Mouse (Mus musculus): ENCODE results near the gene Zfp13. TPM values are rescaled to one million over a fixed set of nuclear protein-coding genes. Genes with fewer than 3 reads are reported as not detected.

Gene Zfp13
- polyA plus RNA-seq, 1 experiment from 2014 or later, result 29.4 TPM

- ATAC-seq, result no peak
- peaks cover 7% of the 10 kb centered on the region; the same call in 1 of the 2 replicates for H3K4me1 ChIP-seq (ENCODE audit: control insufficient read depth, insufficient read depth, low read length)
These were observed 56.5 kb downstream of the Zfp13 start for GRCm38 (mm10) chr17:23542835-23543234.

GRCm38 (mm10) chr17:23542004-23542720, 57.1 kb downstream of the Zfp13 start:
- H3K9ac ChIP-seq (ENCODE audit: low read depth, low read length), result no peak overlapping the region
- WGBS, result 17% methylated on average over 12 of the region's 12 CpGs

More at GRCm38 (mm10) chr17:23542835-23543234, 56.5 kb downstream of the Zfp13 start:
- Histone ChIP-seq H3K27ac (ENCODE audit: low read length) (no peak overlapping the region), H3K4me2 (ENCODE audit: low read length) (no peak overlapping the region), H3K36me3 (ENCODE audit: control insufficient read depth, insufficient read depth, low read length) (no peaks in the 10 kb centered on the region), H3K4me3 (ENCODE audit: low read depth, low read length) (no peak overlapping the region), H3K9me3 (replicated peaks; ENCODE audit: control insufficient read depth, low read length, poor library complexity, severe bottlenecking) (no peaks in the 10 kb centered on the region), H3K27me3 (ENCODE audit: control insufficient read depth, insufficient read depth, low read depth, low read length) (peaks cover 32% of the 10 kb centered on the region), H3K9ac (ENCODE audit: low read depth, low read length) (no peak overlapping the region)
- 50% methylated on average over 4 of the region's 4 CpGs for WGBS

GRCm38 (mm10) chr17:23540605-23541475, 58.4 kb downstream of the Zfp13 start:
- H3K4me1 ChIP-seq (ENCODE audit: control insufficient read depth, insufficient read depth, low read length), result peaks cover 8% of the 10 kb centered on the region; the same call in 1 of the 2 replicates
- H3K27ac ChIP-seq (ENCODE audit: low read length), result no peak overlapping the region
- WGBS, result 11% methylated on average over 31 of the region's 31 CpGs
- 0 out of 2 replicates have a peak overlapping the region, but pooled peaks have one; percentile 2 for H3K4me3 ChIP-seq (ENCODE audit: low read depth, low read length)
- H3K36me3 ChIP-seq (ENCODE audit: control insufficient read depth, insufficient read depth, low read length), result no peaks in the 10 kb centered on the region
- ATAC-seq, result no peak
- no peak overlapping the region for H3K9ac ChIP-seq (ENCODE audit: low read depth, low read length)
- H3K27me3 ChIP-seq (ENCODE audit: control insufficient read depth, insufficient read depth, low read depth, low read length), result peaks cover 42% of the 10 kb centered on the region
- H3K4me2 ChIP-seq (ENCODE audit: low read length), result peak overlapping the region; percentile 5; the same call in 1 of the 2 replicates
- H3K9me3 ChIP-seq (replicated peaks; ENCODE audit: control insufficient read depth, low read length, poor library complexity, severe bottlenecking), result no peaks in the 10 kb centered on the region

More at GRCm38 (mm10) chr17:23542004-23542720, 57.1 kb downstream of the Zfp13 start:
- H3K4me3 ChIP-seq (ENCODE audit: low read depth, low read length), result 0 out of 2 replicates have a peak overlapping the region, but pooled peaks have one; percentile 20
- no peaks in the 10 kb centered on the region for H3K36me3 ChIP-seq (ENCODE audit: control insufficient read depth, insufficient read depth, low read length)
- peaks cover 8% of the 10 kb centered on the region; the same call in 1 of the 2 replicates for H3K4me1 ChIP-seq (ENCODE audit: control insufficient read depth, insufficient read depth, low read length)
- H3K27me3 ChIP-seq (ENCODE audit: control insufficient read depth, insufficient read depth, low read depth, low read length), result peaks cover 39% of the 10 kb centered on the region
- no peak overlapping the region for H3K27ac ChIP-seq (ENCODE audit: low read length)
- no peak for ATAC-seq
- H3K4me2 ChIP-seq (ENCODE audit: low read length), result peak overlapping the region; percentile 37
- no peaks in the 10 kb centered on the region for H3K9me3 ChIP-seq (replicated peaks; ENCODE audit: control insufficient read depth, low read length, poor library complexity, severe bottlenecking)

- Histone ChIP-seq H3K27me3 (ENCODE audit: control insufficient read depth, insufficient read depth, low read depth, low read length) (peaks cover 42% of the 10 kb centered on the region), H3K9ac (ENCODE audit: low read depth, low read length) (no peak overlapping the region), H3K9me3 (replicated peaks; ENCODE audit: control insufficient read depth, low read length, poor library complexity, severe bottlenecking) (no peaks in the 10 kb centered on the region), H3K4me2 (ENCODE audit: low read length) (no peak overlapping the region), H3K4me3 (ENCODE audit: low read depth, low read length) (no peak overlapping the region), H3K36me3 (ENCODE audit: control insufficient read depth, insufficient read depth, low read length) (no peaks in the 10 kb centered on the region), H3K27ac (ENCODE audit: low read length) (no peak overlapping the region), H3K4me1 (ENCODE audit: control insufficient read depth, insufficient read depth, low read length) (peaks cover 8% of the 10 kb centered on the region; the same call in 1 of the 2 replicates)
- 0 out of 2 replicates have a peak, but pooled peaks have one; percentile 18 for ATAC-seq
- WGBS, result 28% methylated on average over 3 of the region's 3 CpGs
These were observed 59.2 kb downstream of the Zfp13 start for GRCm38 (mm10) chr17:23540106-23540505.

- Histone ChIP-seq H3K4me1 (ENCODE audit: control insufficient read depth, insufficient read depth, low read length) (peaks cover 8% of the 10 kb centered on the region; the same call in 1 of the 2 replicates), H3K36me3 (ENCODE audit: control insufficient read depth, insufficient read depth, low read length) (no peaks in the 10 kb centered on the region), H3K9ac (ENCODE audit: low read depth, low read length) (no peak overlapping the region), H3K4me2 (ENCODE audit: low read length) (no peak overlapping the region), H3K27ac (ENCODE audit: low read length) (no peak overlapping the region), H3K9me3 (replicated peaks; ENCODE audit: control insufficient read depth, low read length, poor library complexity, severe bottlenecking) (no peaks in the 10 kb centered on the region), H3K4me3 (ENCODE audit: low read depth, low read length) (no peak overlapping the region), H3K27me3 (ENCODE audit: control insufficient read depth, insufficient read depth, low read depth, low read length) (peaks cover 42% of the 10 kb centered on the region)
- WGBS, result 86% methylated on average over 5 of the region's 5 CpGs
- no peak for ATAC-seq
These were observed 59.7 kb downstream of the Zfp13 start for GRCm38 (mm10) chr17:23539608-23540007.

GRCm38 (mm10) chr17:23538299-23539015, 60.8 kb downstream of the Zfp13 start:
- no peaks in the 10 kb centered on the region for H3K36me3 ChIP-seq (ENCODE audit: control insufficient read depth, insufficient read depth, low read length)
- peak overlapping the region; percentile 59 for H3K4me2 ChIP-seq (ENCODE audit: low read length)
- peaks cover 46% of the 10 kb centered on the region for H3K27me3 ChIP-seq (ENCODE audit: control insufficient read depth, insufficient read depth, low read depth, low read length)
- no peak overlapping the region for H3K27ac ChIP-seq (ENCODE audit: low read length)
- peaks cover 8% of the 10 kb centered on the region; the same call in 1 of the 2 replicates for H3K4me1 ChIP-seq (ENCODE audit: control insufficient read depth, insufficient read depth, low read length)
- H3K9me3 ChIP-seq (replicated peaks; ENCODE audit: control insufficient read depth, low read length, poor library complexity, severe bottlenecking), result no peaks in the 10 kb centered on the region
- peak overlapping the region; percentile 38 for H3K4me3 ChIP-seq (ENCODE audit: low read depth, low read length)
- no peak for ATAC-seq
- no peak overlapping the region; the same call in 1 of the 2 replicates for H3K9ac ChIP-seq (ENCODE audit: low read depth, low read length)
- WGBS, result 7% methylated on average over 21 of the region's 21 CpGs

- Histone ChIP-seq H3K9ac (ENCODE audit: low read depth, low read length) (peak overlapping the region; percentile 34), H3K36me3 (ENCODE audit: control insufficient read depth, insufficient read depth, low read length) (no peaks in the 10 kb centered on the region), H3K4me3 (ENCODE audit: low read depth, low read length) (peak overlapping the region; percentile 38), H3K9me3 (replicated peaks; ENCODE audit: control insufficient read depth, low read length, poor library complexity, severe bottlenecking) (no peaks in the 10 kb centered on the region), H3K27me3 (ENCODE audit: control insufficient read depth, insufficient read depth, low read depth, low read length) (peaks cover 46% of the 10 kb centered on the region), H3K4me1 (ENCODE audit: control insufficient read depth, insufficient read depth, low read length) (peaks cover 8% of the 10 kb centered on the region; the same call in 1 of the 2 replicates), H3K27ac (ENCODE audit: low read length) (no peak overlapping the region), H3K4me2 (ENCODE audit: low read length) (peak overlapping the region; percentile 59)
- no peak for ATAC-seq
- 5% methylated on average over 27 of the region's 27 CpGs for WGBS
These were observed 61.6 kb downstream of the Zfp13 start for GRCm38 (mm10) chr17:23537554-23538255.
